Mouse (Mus musculus) adrenal gland, postnatal 14 days (tissue): ENCODE measurements around the gene Hipk4. TPM values are rescaled to one million over a fixed set of nuclear protein-coding genes. Genes with fewer than 3 reads are reported as not detected.

Source experiments
- total RNA-seq: library from RNA; stranded (reverse); gene quantifications from 2 replicates; pipeline ENCODE4 v1.2.3, GENCODE M21; 2021

The Hipk4 gene
- total RNA-seq, 1 experiment from 2014 or later = 0.44 TPM

Other genes starting within 250 kb of the Hipk4 start
- gene Ltbp4, start 185.6 kb upstream of the Hipk4 start, total RNA-seq = 122 and 126 TPM in 2 replicates
- 16.1 and 26.1 TPM in 2 replicates for gene Shkbp1, start 167.2 kb upstream of the Hipk4 start, total RNA-seq
- gene Gm20479, start 165.8 kb upstream of the Hipk4 start, total RNA-seq = 1.8 TPM in 2 replicates
- 0.74 and 1.5 TPM in 2 replicates for gene Sptbn4, start 75.6 kb upstream of the Hipk4 start, total RNA-seq
- gene Blvrb, start 75.3 kb upstream of the Hipk4 start, total RNA-seq = 72.6 and 76.9 TPM in 2 replicates
- gene Sertad3, start 49.5 kb upstream of the Hipk4 start, total RNA-seq = 12.9 and 15.7 TPM in 2 replicates
- 24.5 and 26.3 TPM in 2 replicates for gene Sertad1, start 36.4 kb upstream of the Hipk4 start, total RNA-seq
- 2.7 and 3.5 TPM in 2 replicates for gene Prx, start 23.9 kb upstream of the Hipk4 start, total RNA-seq
- 87.2 and 100 TPM in 2 replicates for gene Pld3, start 30.0 kb downstream of the Hipk4 start, total RNA-seq
- gene 2310022A10Rik, start 30.0 kb downstream of the Hipk4 start, total RNA-seq = 13.6 and 14.4 TPM in 2 replicates
- 197 and 255 TPM in 2 replicates for gene Akt2, start 68.3 kb downstream of the Hipk4 start, total RNA-seq
- gene Ttc9b, start 130.6 kb downstream of the Hipk4 start, total RNA-seq = 0.26 and 0.83 TPM in 2 replicates
- gene Map3k10, start 151.3 kb downstream of the Hipk4 start, total RNA-seq = 25.3 and 29.6 TPM in 2 replicates
- 1.6 and 2.6 TPM in 2 replicates for gene Zfp607b, start 166.1 kb downstream of the Hipk4 start, total RNA-seq
- 12.5 and 16.0 TPM in 2 replicates for gene Zfp60, start 208.1 kb downstream of the Hipk4 start, total RNA-seq